Mouse (Mus musculus): Measurements from ENCODE around the gene Tns1.
"Not testable (repeated sequence)": the region's sequence is repeated elsewhere in the genome, so short reads cannot be mapped to it uniquely, and the experiment has no call there.

Tns1 gene

GRCm38 (mm10) chr1:74124021-74124981 lies at the start of gene Tns1:
Tns1 (minus strand) TSS chr1:74124449.
- no peak for DNase-seq (ENCODE audit: low read depth, low spot score)

DNA sequence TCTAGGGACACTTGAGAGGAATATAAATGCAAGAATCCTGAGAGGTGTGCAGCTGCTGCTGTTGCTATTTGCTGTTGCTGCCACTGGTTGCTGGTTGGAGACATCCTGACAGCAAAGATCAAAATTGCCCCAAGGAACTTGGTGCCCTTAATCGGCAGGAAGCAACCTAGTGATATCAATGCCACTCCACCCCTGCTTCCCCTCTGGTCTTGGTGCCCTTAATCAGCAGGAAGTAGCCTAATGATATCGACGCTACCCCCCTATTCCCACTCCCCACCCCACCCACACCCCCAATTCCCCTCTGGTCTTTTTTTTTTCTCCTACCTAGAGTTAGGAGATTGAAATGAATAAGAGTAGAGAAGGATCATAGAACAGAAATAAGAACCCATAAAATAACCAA lies 48.5 kb upstream of the Tns1 start:
- no peak for DNase-seq (ENCODE audit: low read depth, low spot score)

- DNase-seq (ENCODE audit: low read depth, low spot score) = no peak
Observed at GRCm38 (mm10) chr1:74169721-74170120, 45.5 kb upstream of the Tns1 start.

DNA sequence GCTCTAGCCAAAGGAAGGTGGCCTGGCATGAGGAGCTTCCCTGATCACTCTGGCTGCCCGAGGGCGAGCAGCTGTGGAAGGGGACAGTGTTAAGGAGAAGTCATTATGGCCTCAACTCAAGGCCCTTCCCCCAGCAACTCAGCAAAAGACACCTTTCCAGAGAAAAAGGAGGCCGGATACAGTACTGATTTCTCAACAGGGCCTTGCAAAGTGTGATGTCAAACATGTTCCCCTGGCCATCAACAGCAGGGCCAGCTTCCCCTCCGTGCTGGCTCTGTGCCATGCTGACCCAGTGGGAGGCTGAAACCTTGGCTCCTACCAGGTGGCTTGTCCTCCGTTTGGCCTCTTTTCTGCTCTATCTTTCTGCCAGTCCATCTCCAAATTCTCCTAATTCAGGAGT lies 42.9 kb upstream of the Tns1 start:
- DNase-seq (ENCODE audit: low read depth, low spot score) = no peak

GRCm38 (mm10) chr1:74160036-74160435 lies 35.8 kb upstream of the Tns1 start:
- no peak for DNase-seq (ENCODE audit: low read depth, low spot score)

GRCm38 (mm10) chr1:74159613-74160012 lies 35.4 kb upstream of the Tns1 start:
- not testable (repeated sequence) for DNase-seq (ENCODE audit: low read depth, low spot score)

- DNase-seq (ENCODE audit: low read depth, low spot score) = no peak
Observed at GRCm38 (mm10) chr1:74156381-74156910, 32.2 kb upstream of the Tns1 start.

GRCm38 (mm10) chr1:74155435-74156012 lies 31.3 kb upstream of the Tns1 start:
- no peak for DNase-seq (ENCODE audit: low read depth, low spot score)

DNA sequence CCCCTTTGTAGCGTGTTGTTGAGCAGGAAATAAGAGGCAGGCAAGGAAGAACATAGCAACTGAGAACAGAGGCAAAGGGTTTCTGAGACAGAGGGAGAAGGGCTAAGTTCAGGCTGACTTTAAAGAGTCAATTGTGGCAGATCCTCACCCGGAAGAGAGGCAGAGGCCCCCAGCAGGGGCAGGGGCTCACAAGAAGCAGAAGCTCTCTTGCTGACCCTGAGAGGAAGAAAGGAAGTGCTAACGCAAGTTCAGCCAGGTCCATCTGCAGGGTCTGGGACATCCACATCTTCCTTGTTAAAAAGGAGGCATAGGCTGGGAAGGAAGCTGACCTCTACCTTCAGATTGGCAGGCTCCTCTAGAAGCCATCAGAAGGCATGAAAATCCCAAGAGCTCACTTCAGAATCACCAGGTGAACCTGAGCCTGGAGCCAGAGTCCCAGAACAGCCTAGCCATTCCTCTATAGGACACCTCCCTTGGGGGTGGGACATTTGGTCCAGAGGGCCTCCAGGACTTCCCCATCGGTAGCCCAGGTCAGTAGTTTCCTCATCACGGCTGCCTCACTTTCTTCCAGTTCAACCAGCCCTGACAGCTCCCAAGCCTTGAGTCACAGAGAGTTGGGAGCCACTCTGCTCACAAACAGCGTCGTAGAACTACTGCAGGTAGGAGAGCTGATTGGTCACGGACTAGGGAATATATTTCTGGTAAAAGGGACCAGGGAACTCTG lies 29.4 kb upstream of the Tns1 start, which contains the start of gene Cxcr2:
TSS of gene Cxcr2 (plus strand) at position 529 of the 724 bp plus-strand sequence.
- no peak for DNase-seq (ENCODE audit: low read depth, low spot score)

DNA sequence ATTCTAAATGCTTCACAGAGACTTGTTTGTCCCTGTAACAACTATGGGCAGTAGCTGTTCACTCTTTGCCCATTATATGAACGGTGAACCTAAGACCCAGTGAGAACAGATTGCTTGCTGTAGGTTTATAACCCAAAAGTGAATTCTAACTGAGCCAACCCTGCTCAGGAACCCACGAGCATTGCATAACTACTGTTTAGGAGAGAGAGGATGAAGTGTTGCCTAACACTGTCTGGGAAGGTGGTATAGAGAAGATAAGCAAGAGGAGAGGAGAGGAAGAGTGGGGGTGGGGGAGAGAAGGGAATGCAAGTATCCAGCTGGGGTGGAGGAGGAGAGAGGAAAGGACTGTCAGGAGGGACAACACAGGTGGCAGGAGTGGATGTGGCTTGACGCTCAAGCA lies 26.8 kb upstream of the Tns1 start:
- no peak for DNase-seq (ENCODE audit: low read depth, low spot score)

GRCm38 (mm10) chr1:74150101-74150500 lies 25.9 kb upstream of the Tns1 start:
- DNase-seq (ENCODE audit: low read depth, low spot score) = no peak

DNA sequence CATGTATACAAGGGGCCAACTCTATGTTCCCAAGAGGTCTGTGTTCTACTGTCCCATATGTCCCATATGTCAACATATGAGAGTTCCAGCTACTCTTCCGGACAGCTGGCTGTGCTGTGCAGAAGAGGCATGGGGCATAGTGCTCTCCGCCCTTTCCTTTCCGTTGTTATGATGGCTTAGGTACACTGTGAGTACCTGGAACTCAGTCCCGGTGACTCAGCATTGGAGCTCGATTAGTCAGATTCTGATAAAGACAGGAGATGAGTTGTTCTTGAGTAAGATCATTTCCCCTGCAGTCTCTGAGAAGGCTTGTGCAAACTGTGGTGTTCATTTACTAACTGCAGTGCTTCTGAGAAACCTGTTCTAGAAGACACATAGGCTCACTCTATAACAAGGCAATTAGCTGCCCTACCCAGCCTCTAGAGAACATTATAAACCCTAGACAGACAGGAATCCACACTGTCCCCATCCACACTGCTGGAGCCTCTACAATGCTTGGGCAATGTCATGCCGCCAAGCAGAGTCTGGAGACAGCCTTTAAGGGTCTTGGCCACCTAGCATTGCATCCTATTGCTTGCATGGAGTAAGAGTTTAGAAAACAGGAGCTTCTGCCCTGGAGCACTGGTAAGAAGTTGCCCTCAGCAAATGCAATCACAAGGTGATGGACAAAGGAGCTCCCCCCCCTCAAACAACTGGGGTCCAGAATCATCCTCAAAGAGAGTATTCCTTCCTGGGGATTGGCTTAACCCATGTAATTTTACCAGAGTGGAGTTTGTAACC lies 25.0 kb upstream of the Tns1 start:
- DNase-seq (ENCODE audit: low read depth, low spot score) = no peak

GRCm38 (mm10) chr1:74141781-74142180 lies 17.5 kb upstream of the Tns1 start:
- no peak for DNase-seq (ENCODE audit: low read depth, low spot score)

GRCm38 (mm10) chr1:74139415-74139814 lies 15.2 kb upstream of the Tns1 start:
- no peak for DNase-seq (ENCODE audit: low read depth, low spot score)

DNA sequence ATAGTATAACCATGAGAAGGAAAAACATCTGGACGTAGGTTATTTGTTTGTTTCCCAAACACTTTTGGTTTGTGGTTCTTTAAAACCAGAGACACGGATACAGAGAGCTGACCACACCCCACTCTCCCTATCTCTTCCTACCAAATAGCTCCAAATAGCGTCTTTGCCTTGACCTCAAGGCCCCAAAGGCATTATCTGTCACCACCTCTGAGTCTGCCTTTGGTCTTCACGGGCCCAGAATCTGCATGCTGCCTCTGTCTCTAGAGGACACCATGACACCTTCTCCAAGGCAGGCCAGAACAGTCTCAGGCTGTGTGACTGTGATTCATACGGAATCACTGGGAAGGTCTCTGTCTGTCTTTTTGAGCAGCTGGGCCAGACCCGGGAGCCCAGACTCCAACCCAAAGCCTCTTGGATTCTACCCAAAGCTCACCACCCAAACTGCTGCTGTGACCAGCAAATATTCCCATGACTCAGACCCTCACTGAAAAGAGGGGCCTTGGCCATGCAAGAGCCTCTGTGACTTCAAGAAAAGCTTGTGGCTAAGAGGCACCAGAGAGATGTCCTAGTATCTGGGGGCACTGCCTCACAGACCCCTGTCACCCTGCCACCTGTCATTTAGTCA lies 11.2 kb upstream of the Tns1 start:
- no peak for DNase-seq (ENCODE audit: low read depth, low spot score)

DNA sequence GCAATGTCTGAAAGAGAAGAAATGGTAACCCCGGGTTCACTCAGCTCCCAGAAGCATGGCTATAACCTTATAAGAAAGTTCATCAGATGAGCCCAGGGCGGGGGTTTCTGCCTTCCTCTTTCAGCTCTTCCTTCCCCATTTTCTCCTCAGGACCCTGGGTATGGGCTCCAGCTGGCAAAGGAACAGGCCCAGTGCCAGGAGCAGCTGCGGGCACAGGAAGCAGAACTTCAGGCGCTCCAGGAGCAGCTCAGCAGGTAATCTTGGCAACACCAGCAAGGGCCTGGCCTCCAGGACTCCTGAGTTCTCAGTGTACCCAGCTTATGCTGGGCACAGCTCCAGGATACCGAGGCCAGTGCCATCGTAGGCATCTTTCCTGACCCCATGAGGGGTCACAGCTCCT lies 9.7 kb upstream of the Tns1 start:
- no peak for DNase-seq (ENCODE audit: low read depth, low spot score)

GRCm38 (mm10) chr1:74132011-74132410 lies 7.8 kb upstream of the Tns1 start:
- no peak for DNase-seq (ENCODE audit: low read depth, low spot score)

DNA sequence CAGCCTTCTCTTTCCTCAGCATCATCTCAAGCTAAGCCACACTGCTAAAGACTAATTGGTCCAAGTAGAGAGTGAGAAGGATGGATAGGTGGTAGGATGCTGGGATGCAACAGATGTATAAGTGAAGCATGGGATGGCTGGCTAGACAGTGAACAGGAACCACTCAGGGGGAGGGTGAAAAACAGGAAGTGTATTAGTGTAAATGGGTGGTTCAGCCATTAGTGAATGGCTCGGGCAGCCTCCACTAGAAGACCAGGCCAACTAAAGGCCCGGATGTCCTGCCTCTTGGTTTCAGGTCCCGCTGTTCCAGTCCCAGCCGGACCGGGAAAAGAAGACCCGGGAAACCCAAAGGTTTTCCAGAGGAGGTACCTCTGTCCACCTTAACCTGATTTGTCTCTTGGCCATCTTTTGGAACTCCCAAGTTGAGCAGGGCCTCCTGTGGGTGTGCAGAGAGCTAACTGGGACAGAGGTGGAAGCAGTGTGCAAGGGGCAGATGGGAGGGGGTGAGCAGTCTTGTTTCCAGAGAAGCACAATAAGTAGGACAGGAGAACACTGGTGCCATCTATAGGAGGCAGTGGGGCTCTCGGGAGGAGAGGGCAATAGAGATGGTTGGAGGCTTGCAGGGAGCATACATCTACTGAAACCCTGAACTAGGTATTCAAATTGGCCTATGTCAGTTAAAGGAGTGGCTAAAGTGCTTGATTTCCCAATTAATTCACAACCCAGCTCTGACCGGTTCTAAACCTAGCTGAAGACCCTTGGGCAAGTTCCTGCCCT lies 6.8 kb upstream of the Tns1 start:
- DNase-seq (ENCODE audit: low read depth, low spot score) = no peak

GRCm38 (mm10) chr1:74124991-74125552 lies 823 bp upstream of the Tns1 start, which contains the start of gene Rufy4:
Rufy4 (plus strand) TSS chr1:74125541.
- peak; percentile 11 for DNase-seq (ENCODE audit: low read depth, low spot score)

DNA sequence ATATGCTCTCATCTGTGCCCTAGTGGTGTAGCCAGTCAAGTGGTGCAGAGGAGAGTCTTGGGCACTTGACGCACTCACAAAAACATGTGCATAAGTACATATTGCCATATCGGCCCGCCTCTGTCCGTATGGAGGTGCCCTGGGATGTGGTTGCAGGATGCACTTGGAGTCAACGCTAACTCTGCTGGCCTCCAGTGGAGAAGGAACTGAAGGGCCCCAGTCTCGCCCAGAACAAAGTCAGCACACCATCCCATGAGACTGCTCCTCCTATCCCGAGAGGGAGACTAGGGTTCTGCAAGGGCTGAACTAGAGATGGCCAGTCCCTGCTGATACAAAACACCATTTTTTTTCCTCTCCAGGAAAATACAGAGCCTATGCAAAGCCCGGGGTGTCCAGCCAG lies 1.0 kb downstream of the Tns1 start:
- DNase-seq (ENCODE audit: low read depth, low spot score) = no peak
